Mouse (Mus musculus) limb, embryonic 15.5 days (tissue): Measurements from ENCODE around the gene Btbd9. TPM values are rescaled to one million over a fixed set of nuclear protein-coding genes. Genes with fewer than 3 reads are reported as not detected.

Experiments used
- ATAC-seq: fragments of 200-750 bp; cut with Nextera tagmentation; 2 replicates; pipeline ENCODE4 v1.8.0; 2017; ENCODE audit warnings: low read depth, moderate TSS enrichment; ENCODE audit not compliant: insufficient number of reproducible peaks, low FRiP score, low TSS enrichment
- H3K27ac ChIP-seq: fragments of 300-500 bp; sonication (generic); 2 replicates; pipeline ENCODE4 v1.5.1; 2015; ENCODE audit warnings: moderate library complexity, mild to moderate bottlenecking, inconsistent platforms
- H3K27me3 ChIP-seq: fragments of 300-500 bp; sonication (generic); 2 replicates; pipeline ENCODE4 v1.6.1; 2015; ENCODE audit warnings: inconsistent platforms
- H3K36me3 ChIP-seq: fragments of 300-500 bp; sonication (generic); 2 replicates; pipeline ENCODE4 v1.6.1; 2015; ENCODE audit warnings: inconsistent platforms
- H3K4me1 ChIP-seq: fragments of 300-500 bp; sonication (generic); 2 replicates; pipeline ENCODE4 v1.6.1; 2015; ENCODE audit warnings: inconsistent platforms
- H3K4me2 ChIP-seq: fragments of 300-500 bp; sonication (generic); 2 replicates; pipeline ENCODE4 v1.6.1; 2015; ENCODE audit warnings: mild to moderate bottlenecking, inconsistent platforms
- H3K4me3 ChIP-seq: fragments of 300-500 bp; sonication (generic); 2 replicates; pipeline ENCODE4 v1.5.1; 2015; ENCODE audit warnings: mild to moderate bottlenecking, inconsistent platforms
- H3K9ac ChIP-seq: fragments of 300-500 bp; sonication (generic); 2 replicates; pipeline ENCODE4 v1.6.1; 2015; ENCODE audit warnings: inconsistent platforms
- H3K9me3 ChIP-seq: fragments of 300-500 bp; sonication (generic); 2 replicates; pipeline ENCODE4 v1.6.1; 2016; ENCODE audit warnings: inconsistent platforms
- WGBS: fragments of 180-500 bp; shearing (Covaris S2); methylation state at CpG from one replicate; pipeline ENCODE4 v1.1.7; 2015; 5-methylcytosine and 5-hydroxymethylcytosine counted together
- polyA plus RNA-seq: library from polyadenylated mRNA; unstranded; fragments of >200 nt; fragmentation: Nextera tagmentation; extraction: Ambion mirVana; gene quantifications from 2 replicates; pipeline ENCODE4 v1.2.1, GENCODE M21; 2015

Gene Btbd9
- polyA plus RNA-seq, 1 experiment from 2014 or later, result 54.5 TPM

DNA sequence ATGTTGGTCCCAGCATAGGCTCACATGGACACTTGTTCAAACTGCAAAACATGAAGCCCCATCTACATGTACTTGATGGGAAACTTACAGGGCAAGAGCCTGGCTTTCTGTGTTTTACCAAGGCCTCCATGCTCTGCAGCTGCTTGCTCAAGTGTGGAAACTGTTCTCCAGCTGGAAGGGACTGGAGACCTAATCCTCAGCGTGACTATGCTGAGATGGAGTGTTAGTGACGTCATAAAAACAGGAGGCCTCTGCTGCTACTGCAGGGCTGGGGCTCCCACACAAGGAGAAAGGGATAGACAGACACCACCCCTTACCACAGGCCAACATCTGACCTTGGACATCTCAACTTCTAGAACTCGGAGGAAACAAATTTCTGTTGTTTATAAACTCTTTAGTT is 5.3 kb downstream of the Btbd9 start:
- H3K36me3 ChIP-seq, result no peaks in the 10 kb centered on the region
- H3K4me1 ChIP-seq, result peaks cover 16% of the 10 kb centered on the region
- ATAC-seq, result no peak
- no peak overlapping the region for H3K9ac ChIP-seq
- 42% methylated on average over 3 of the region's 3 CpGs for WGBS
- H3K4me2 ChIP-seq, result no peak overlapping the region
- H3K4me3 ChIP-seq, result no peak overlapping the region
- no peaks in the 10 kb centered on the region for H3K9me3 ChIP-seq
- H3K27ac ChIP-seq, result no peak overlapping the region
- H3K27me3 ChIP-seq, result no peaks in the 10 kb centered on the region

DNA sequence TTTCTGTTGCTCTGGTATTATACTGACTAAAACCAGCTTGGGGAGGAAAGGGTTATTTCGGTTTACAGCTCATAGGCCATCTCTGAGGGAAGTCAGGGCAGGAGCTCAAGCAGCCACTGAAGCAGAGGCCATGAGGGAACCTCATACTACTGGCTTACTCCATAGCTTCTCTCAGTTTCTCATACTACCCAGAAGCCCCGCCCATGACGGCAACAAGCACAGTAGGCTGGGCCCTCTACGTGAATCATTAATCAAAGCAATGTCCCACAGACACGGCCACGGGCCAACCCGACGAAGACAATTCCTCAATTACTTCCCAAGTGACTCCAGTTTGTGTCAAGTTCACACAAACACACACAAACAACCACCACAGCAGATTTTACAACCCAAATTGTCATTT is 6.1 kb downstream of the Btbd9 start:
- Histone ChIP-seq H3K9ac (no peak overlapping the region), H3K36me3 (no peaks in the 10 kb centered on the region), H3K4me1 (peaks cover 12% of the 10 kb centered on the region), H3K9me3 (no peaks in the 10 kb centered on the region), H3K4me3 (no peak overlapping the region), H3K27me3 (no peaks in the 10 kb centered on the region), H3K4me2 (no peak overlapping the region), H3K27ac (no peak overlapping the region)
- 61% methylated on average over 8 of the region's 8 CpGs for WGBS
- no peak for ATAC-seq

GRCm38 (mm10) chr17:30568473-30568872 is 7.8 kb downstream of the Btbd9 start:
- Histone ChIP-seq H3K4me2 (no peak overlapping the region), H3K9ac (no peak overlapping the region), H3K4me1 (no peaks in the 10 kb centered on the region; the same call in 1 of the 2 replicates), H3K27ac (no peak overlapping the region), H3K9me3 (no peaks in the 10 kb centered on the region), H3K4me3 (no peak overlapping the region), H3K36me3 (no peaks in the 10 kb centered on the region), H3K27me3 (no peaks in the 10 kb centered on the region)
- no peak for ATAC-seq

DNA sequence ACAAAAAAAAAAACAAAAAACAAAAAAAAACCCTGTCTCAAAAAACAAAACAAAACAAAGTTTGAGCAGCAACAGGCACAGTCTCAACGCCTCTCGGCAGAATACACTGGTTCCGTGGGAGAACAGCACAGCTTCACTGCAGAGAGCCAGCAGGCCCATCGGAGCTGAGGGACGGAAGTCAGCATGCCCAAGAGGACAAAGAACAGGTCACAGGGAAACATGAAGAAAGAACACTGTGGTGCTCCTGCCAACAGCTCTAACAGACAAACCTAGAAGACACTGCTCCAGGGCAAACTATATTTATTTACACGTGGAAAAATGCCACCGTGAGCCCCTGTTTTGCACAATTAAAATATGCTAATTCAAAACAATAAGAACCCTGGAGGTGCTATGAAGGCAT is 11.3 kb downstream of the Btbd9 start:
- H3K4me3 ChIP-seq, result no peak overlapping the region
- no peaks in the 10 kb centered on the region for H3K9me3 ChIP-seq
- H3K36me3 ChIP-seq, result no peaks in the 10 kb centered on the region
- 82% methylated on average over 7 of the region's 7 CpGs for WGBS
- H3K27ac ChIP-seq, result no peak overlapping the region
- H3K27me3 ChIP-seq, result no peaks in the 10 kb centered on the region
- no peak for ATAC-seq
- H3K4me2 ChIP-seq, result no peak overlapping the region
- H3K4me1 ChIP-seq, result no peaks in the 10 kb centered on the region; the same call in 1 of the 2 replicates
- H3K9ac ChIP-seq, result no peak overlapping the region

GRCm38 (mm10) chr17:30564407-30564806 is 11.9 kb downstream of the Btbd9 start:
- no peaks in the 10 kb centered on the region for H3K36me3 ChIP-seq
- no peak overlapping the region for H3K27ac ChIP-seq
- H3K27me3 ChIP-seq, result no peaks in the 10 kb centered on the region
- H3K9ac ChIP-seq, result no peak overlapping the region
- no peaks in the 10 kb centered on the region for H3K9me3 ChIP-seq
- H3K4me3 ChIP-seq, result no peak overlapping the region
- H3K4me2 ChIP-seq, result no peak overlapping the region
- no peaks in the 10 kb centered on the region; the same call in 1 of the 2 replicates for H3K4me1 ChIP-seq
- 72% methylated on average over 3 of the region's 3 CpGs for WGBS
- ATAC-seq, result no peak

DNA sequence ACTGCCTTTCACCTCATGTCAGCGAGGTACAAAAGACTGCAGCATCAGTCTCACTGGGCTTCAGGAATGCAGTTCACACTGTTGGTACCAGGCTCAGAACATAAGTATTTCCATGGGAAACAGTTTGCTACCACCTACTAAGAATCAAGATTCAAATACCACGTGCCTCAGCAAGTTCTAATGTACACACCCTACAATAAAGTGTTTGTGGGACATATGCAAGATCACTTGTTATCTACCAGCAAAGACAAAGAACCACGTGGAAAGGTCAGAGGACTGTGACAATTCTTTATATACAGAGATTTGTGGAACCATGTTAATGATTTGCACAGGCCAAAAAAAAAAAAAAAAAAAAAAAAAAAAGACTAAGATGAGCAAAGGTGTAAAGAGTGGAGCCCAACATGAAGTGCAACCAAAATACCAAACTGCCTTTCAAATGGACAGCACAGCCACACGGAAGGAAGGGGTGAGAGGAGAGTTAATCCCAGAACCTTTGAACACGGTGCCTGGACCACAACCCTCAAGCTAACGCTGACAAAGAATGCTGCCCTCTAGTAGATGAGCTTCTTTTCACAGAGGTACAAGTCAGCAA is 12.7 kb downstream of the Btbd9 start:
- Histone ChIP-seq H3K4me1 (no peaks in the 10 kb centered on the region; the same call in 1 of the 2 replicates), H3K27me3 (no peaks in the 10 kb centered on the region), H3K9me3 (no peaks in the 10 kb centered on the region), H3K4me3 (no peak overlapping the region), H3K36me3 (no peaks in the 10 kb centered on the region), H3K9ac (no peak overlapping the region), H3K27ac (no peak overlapping the region), H3K4me2 (no peak overlapping the region)
- 74% methylated on average over 6 of the region's 6 CpGs for WGBS
- ATAC-seq, result no peak

DNA sequence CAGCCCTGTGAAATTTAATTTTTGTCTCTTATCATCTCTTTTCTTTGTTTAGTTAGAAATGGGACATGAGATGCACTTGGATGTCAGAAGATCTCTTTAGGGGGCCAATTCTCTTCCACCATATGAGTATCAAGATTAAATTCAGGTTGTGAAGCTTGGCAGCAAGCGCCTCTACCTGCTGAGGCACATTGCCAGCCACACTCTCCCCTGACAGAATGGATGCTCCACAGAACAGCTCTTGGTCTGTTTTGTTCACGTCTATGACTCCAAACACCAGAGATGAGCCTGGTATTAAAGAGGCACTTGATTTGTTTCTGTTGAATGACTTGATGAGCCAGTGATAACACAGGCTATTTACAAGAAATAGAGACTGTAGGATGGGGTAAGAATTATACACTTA is 13.5 kb downstream of the Btbd9 start:
- Histone ChIP-seq H3K36me3 (no peaks in the 10 kb centered on the region), H3K4me3 (no peak overlapping the region), H3K9ac (no peak overlapping the region), H3K4me1 (no peaks in the 10 kb centered on the region; the same call in 1 of the 2 replicates), H3K4me2 (no peak overlapping the region), H3K27ac (no peak overlapping the region), H3K9me3 (no peaks in the 10 kb centered on the region), H3K27me3 (no peaks in the 10 kb centered on the region)
- whole genome bisulfite sequencing, result 87% methylated on average over 2 of the region's 2 CpGs
- ATAC-seq, result no peak

- H3K4me1 ChIP-seq, result no peaks in the 10 kb centered on the region; the same call in 1 of the 2 replicates
- H3K9me3 ChIP-seq, result no peaks in the 10 kb centered on the region
- no peak overlapping the region for H3K9ac ChIP-seq
- 34% methylated on average over 3 of the region's 3 CpGs for WGBS
- no peak overlapping the region for H3K4me3 ChIP-seq
- H3K4me2 ChIP-seq, result no peak overlapping the region
- no peaks in the 10 kb centered on the region for H3K27me3 ChIP-seq
- no peak overlapping the region for H3K27ac ChIP-seq
- no peak for ATAC-seq
- no peaks in the 10 kb centered on the region for H3K36me3 ChIP-seq
Observed at GRCm38 (mm10) chr17:30559536-30559935, 16.8 kb downstream of the Btbd9 start.

- H3K27ac ChIP-seq, result no peak overlapping the region
- H3K9me3 ChIP-seq, result no peaks in the 10 kb centered on the region
- H3K4me2 ChIP-seq, result no peak overlapping the region
- WGBS, result 75% methylated on average over 2 of the region's 2 CpGs
- no peaks in the 10 kb centered on the region; the same call in 1 of the 2 replicates for H3K4me1 ChIP-seq
- H3K4me3 ChIP-seq, result no peak overlapping the region
- no peak for ATAC-seq
- H3K9ac ChIP-seq, result no peak overlapping the region
- no peaks in the 10 kb centered on the region for H3K36me3 ChIP-seq
- H3K27me3 ChIP-seq, result no peaks in the 10 kb centered on the region
Observed at GRCm38 (mm10) chr17:30558623-30559022, 17.7 kb downstream of the Btbd9 start.

GRCm38 (mm10) chr17:30556512-30556911 is 19.8 kb downstream of the Btbd9 start:
- WGBS, result 74% methylated on average over 3 of the region's 3 CpGs
- Histone ChIP-seq H3K27me3 (no peaks in the 10 kb centered on the region), H3K9ac (no peak overlapping the region)

GRCm38 (mm10) chr17:30553027-30553937 is 23.0 kb downstream of the Btbd9 start:
- no peaks in the 10 kb centered on the region for H3K36me3 ChIP-seq
- no peaks in the 10 kb centered on the region for H3K9me3 ChIP-seq
- 72% methylated on average over 4 of the region's 4 CpGs for WGBS
- H3K27ac ChIP-seq, result no peak overlapping the region
- peaks cover 10% of the 10 kb centered on the region for H3K4me1 ChIP-seq
- no peak overlapping the region for H3K9ac ChIP-seq
- no peak overlapping the region for H3K4me2 ChIP-seq
- H3K27me3 ChIP-seq, result no peaks in the 10 kb centered on the region
- ATAC-seq, result no peak
- H3K4me3 ChIP-seq, result no peak overlapping the region

More at GRCm38 (mm10) chr17:30556512-30556911, 19.8 kb downstream of the Btbd9 start:
- Histone ChIP-seq H3K4me3 (no peak overlapping the region), H3K4me1 (no peaks in the 10 kb centered on the region; the same call in 1 of the 2 replicates), H3K9me3 (no peaks in the 10 kb centered on the region), H3K4me2 (no peak overlapping the region), H3K36me3 (no peaks in the 10 kb centered on the region), H3K27ac (no peak overlapping the region)
- no peak for ATAC-seq

GRCm38 (mm10) chr17:30550774-30551107 is 25.5 kb downstream of the Btbd9 start:
- H3K4me1 ChIP-seq, result peaks cover 13% of the 10 kb centered on the region
- H3K4me3 ChIP-seq, result no peak overlapping the region
- no peaks in the 10 kb centered on the region for H3K27me3 ChIP-seq
- H3K9me3 ChIP-seq, result no peaks in the 10 kb centered on the region
- no peaks in the 10 kb centered on the region for H3K36me3 ChIP-seq
- H3K4me2 ChIP-seq, result no peak overlapping the region
- peak overlapping the region; percentile 35; the same call in 1 of the 2 replicates for H3K27ac ChIP-seq
- H3K9ac ChIP-seq, result no peak overlapping the region
- ATAC-seq, result no peak
- 28% methylated on average over 1 of the region's 1 CpGs for WGBS
